Mouse (Mus musculus): ENCODE results near the gene Wtap. TPM values are rescaled to one million over a fixed set of nuclear protein-coding genes. Genes with fewer than 3 reads are reported as not detected.

The Wtap gene
- total RNA-seq, 2 experiments from 2014 or later, result 114 to 306 TPM

Other genes with a start within 250 kb of the Wtap start
- gene Igf2r, start 224.5 kb downstream of the Wtap start, total RNA-seq (2015), result 0.69 and 1.9 TPM in 2 replicates
- 3.7 and 5.7 TPM in 2 replicates for gene Igf2r, start 224.5 kb downstream of the Wtap start, total RNA-seq (2017)
- gene Mas1, start 126.0 kb downstream of the Wtap start, total RNA-seq (2015), result not detected in 2 replicates
- not detected in 2 replicates for gene Mas1, start 126.0 kb downstream of the Wtap start, total RNA-seq (2017)
- gene Mrgprh, start 118.1 kb downstream of the Wtap start, total RNA-seq (2015), result not detected in 2 replicates
- gene Mrgprh, start 118.1 kb downstream of the Wtap start, total RNA-seq (2017), result not detected in 2 replicates
- 1.4 TPM in 1 of 2 replicates, not detected in the other for gene Pnldc1, start 83.9 kb downstream of the Wtap start, total RNA-seq (2015)
- 0.11 TPM in 1 of 2 replicates, not detected in the other for gene Pnldc1, start 83.9 kb downstream of the Wtap start, total RNA-seq (2017)
- 233 and 244 TPM in 2 replicates for gene Tcp1, start 78.5 kb downstream of the Wtap start, total RNA-seq (2015)
- 370 and 389 TPM in 2 replicates for gene Tcp1, start 78.5 kb downstream of the Wtap start, total RNA-seq (2017)
- gene Mrpl18, start 77.8 kb downstream of the Wtap start, total RNA-seq (2015), result 112 and 131 TPM in 2 replicates
- 122 and 163 TPM in 2 replicates for gene Mrpl18, start 77.8 kb downstream of the Wtap start, total RNA-seq (2017)
- gene Acat3, start 53.6 kb downstream of the Wtap start, total RNA-seq (2015), result not detected in 2 replicates
- 0.33 and 0.51 TPM in 2 replicates for gene Acat3, start 53.6 kb downstream of the Wtap start, total RNA-seq (2017)
- 7.6 and 9.0 TPM in 2 replicates for gene Acat2, start 33.4 kb downstream of the Wtap start, total RNA-seq (2015)
- 9.1 and 9.8 TPM in 2 replicates for gene Acat2, start 33.4 kb downstream of the Wtap start, total RNA-seq (2017)
- gene Sod2, start 12.7 kb upstream of the Wtap start, total RNA-seq (2015), result 57.6 and 73.8 TPM in 2 replicates
- gene Sod2, start 12.7 kb upstream of the Wtap start, total RNA-seq (2017), result 23.3 and 40.3 TPM in 2 replicates
- gene Gpr31b, start 58.1 kb upstream of the Wtap start, total RNA-seq (2015), result not detected in 2 replicates
- gene Gpr31b, start 58.1 kb upstream of the Wtap start, total RNA-seq (2017), result 0.81 TPM in 1 of 2 replicates, not detected in the other
- 0.04 TPM in 1 of 2 replicates, not detected in the other for gene Tcp10b, start 66.9 kb upstream of the Wtap start, total RNA-seq (2015)
- not detected in 2 replicates for gene Tcp10b, start 66.9 kb upstream of the Wtap start, total RNA-seq (2017)
- not detected in 2 replicates for gene Unc93a, start 137.6 kb upstream of the Wtap start, total RNA-seq (2015)
- gene Unc93a, start 137.6 kb upstream of the Wtap start, total RNA-seq (2017), result 0.29 TPM in 1 of 2 replicates, not detected in the other
- not detected in 2 replicates for gene Smok2a, start 227.0 kb upstream of the Wtap start, total RNA-seq (2015)
- not detected in 2 replicates for gene Smok2a, start 227.0 kb upstream of the Wtap start, total RNA-seq (2017)
- not detected in 2 replicates for gene Smok2b, start 236.1 kb upstream of the Wtap start, total RNA-seq (2015)
- not detected in 2 replicates for gene Smok2b, start 236.1 kb upstream of the Wtap start, total RNA-seq (2017)

All from megakaryocyte, adult 5-6 weeks (primary cell).